Mouse (Mus musculus) liver, adult 2 months (tissue): ENCODE measurements at regions not wholly inside any gene's neighbourhood (a gene's known extent, or its start where the extent isn't known, plus 50 kb on each side); places are given as distances from the start of the nearest gene placed in this dataset.

Source experiments
- CTCF ChIP-seq: fragments of 200-500 bp; IDR thresholded peaks from 2 replicates; pipeline ENCODE4 v1.5.1; 2011; ENCODE audit warnings: low read depth, low read length, control low read depth
- POLR2A ChIP-seq: fragments of 200-500 bp; IDR thresholded peaks from 2 replicates; pipeline ENCODE4 v1.6.1; 2011; ENCODE audit warnings: low read length, control low read depth; ENCODE audit not compliant: insufficient read depth; ENCODE audit errors: extremely low read depth

DNA sequence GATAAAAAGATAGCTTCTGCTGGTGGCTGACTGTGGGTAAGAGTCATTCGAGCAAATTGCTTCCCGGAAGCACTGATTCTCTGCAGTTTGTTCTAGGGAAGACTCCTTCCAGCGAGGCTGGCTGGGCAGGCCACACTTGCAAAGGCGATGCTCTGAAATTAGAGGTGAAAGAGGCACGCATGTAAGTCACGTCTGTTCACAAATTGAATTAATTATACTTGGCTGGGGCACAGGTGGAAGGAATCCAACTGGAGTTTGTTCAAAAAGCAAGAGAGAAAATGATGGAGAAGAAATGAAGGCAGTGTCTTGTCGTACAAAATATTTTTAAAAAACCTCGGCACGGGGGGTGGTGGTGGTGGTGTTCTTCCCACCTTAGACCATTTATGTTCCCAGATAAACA, 726.2 kb upstream of the Lrrc6 start:
- TF ChIP-seq CTCF (no peak), POLR2A (no peak)
